Mouse (Mus musculus): ENCODE data around the gene Plxnc1.

DNA sequence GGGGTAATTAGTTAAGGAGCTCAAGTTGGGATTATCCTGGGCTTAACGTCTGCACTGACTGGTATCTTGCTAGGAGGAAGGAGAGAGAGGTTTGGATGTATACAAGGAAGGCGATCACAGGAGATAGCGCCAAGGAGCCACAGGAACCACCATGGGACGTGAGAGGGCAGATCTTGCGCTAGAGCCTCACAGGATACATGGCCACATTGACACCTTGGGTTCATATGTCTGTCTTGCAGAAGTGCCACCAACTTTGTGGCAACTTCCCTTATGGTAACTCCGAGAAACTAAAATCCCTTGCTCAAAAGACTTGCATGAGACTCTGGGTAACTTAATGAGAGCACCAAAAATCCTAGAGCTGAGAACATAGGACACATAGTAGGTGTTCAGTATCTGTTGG, 47.7 kb downstream of the Plxnc1 start:
- TF ChIP-seq ZC3H11A (IDR thresholded peaks at IDR 0.05; ENCODE audit: borderline replicate concordance, low read depth, low read length) (no peak), MAFK (IDR thresholded peaks at IDR 0.05; ENCODE audit: insufficient read depth, low read depth, low read length) (no peak), ZNF384 (IDR thresholded peaks at IDR 0.05; ENCODE audit: low read depth, low read length) (no peak)
